Comparison of ENCODE assay signal across 8 mouse cellular contexts in the genomic region with DNA sequence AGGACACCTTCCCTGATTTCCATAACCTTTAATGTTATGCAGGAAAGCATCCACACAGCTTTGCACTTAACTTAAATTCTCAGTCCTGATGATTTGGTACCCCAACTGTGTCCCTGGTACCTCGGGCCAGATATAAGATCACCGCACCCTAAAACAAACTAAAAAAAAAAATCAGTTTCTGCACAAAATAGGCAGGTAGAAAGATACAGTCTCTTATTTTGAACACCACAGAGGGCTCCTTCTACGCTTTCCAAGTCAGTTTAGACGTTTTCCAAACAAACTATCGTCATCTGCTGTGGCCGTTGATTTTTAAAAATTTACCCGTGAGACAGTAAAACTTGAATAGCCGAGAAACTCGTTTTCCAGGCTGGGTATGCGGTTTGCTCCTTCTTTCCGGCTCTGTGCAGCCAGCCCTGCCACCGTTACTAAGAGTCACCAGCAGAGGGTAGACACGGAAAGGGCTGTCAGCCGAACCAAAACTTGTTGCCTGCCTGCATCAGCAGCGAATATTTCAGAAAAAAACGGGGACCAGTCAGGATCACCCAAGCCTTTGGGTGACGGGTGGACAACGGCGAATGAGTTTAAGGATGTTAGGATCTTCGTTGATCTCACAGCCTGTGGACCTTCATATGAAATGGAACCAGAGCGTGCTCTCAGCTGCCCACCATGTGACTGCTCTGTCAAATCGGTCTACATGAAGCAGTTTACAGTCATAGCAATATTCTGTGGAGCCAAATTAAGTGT.
DNase-seq lines count a peak whose midpoint lies in the region; ATAC-seq and TF ChIP-seq lines count a peak whose summit lies in the region.

No protein-coding gene starts in this region.

- H3K4me2 ChIP-seq in forebrain, embryonic 12.5 days, result peak overlapping the region; percentile 44
- peak overlapping the region; percentile 64 for H3K4me2 ChIP-seq in liver, embryonic 16.5 days (ENCODE audit: low read depth, low read length)
- H3K4me2 ChIP-seq in stomach, embryonic 15.5 days, result peak overlapping the region; percentile 61

- H3K9me3 ChIP-seq in forebrain, embryonic 12.5 days, result no peaks in the 10 kb centered on the region
- H3K9me3 ChIP-seq in liver, embryonic 16.5 days (replicated peaks; ENCODE audit: control insufficient read depth, low read length), result no peaks in the 10 kb centered on the region
- H3K9me3 ChIP-seq in stomach, embryonic 15.5 days, result no peaks in the 10 kb centered on the region

- H3K4me3 ChIP-seq in bone marrow macrophage, adult 2 months (ENCODE audit: insufficient read depth, low read length), result peak overlapping the region; percentile 50
- H3K4me3 ChIP-seq in forebrain, embryonic 12.5 days (replicated peaks), result peak overlapping the region; percentile 16; the same call in 1 of the 2 replicates
- H3K4me3 ChIP-seq in liver, embryonic 16.5 days (ENCODE audit: low read depth, low read length), result peak overlapping the region; percentile 39
- peak overlapping the region; percentile 37 for H3K4me3 ChIP-seq in stomach, embryonic 15.5 days (replicated peaks)

- no peak overlapping the region for H3K27ac ChIP-seq in bone marrow macrophage, adult 2 months (ENCODE audit: insufficient read depth, low read depth, low read length)
- no peak overlapping the region for H3K27ac ChIP-seq in forebrain, embryonic 12.5 days
- H3K27ac ChIP-seq in liver, embryonic 16.5 days (ENCODE audit: low read length), result no peak overlapping the region
- H3K27ac ChIP-seq in stomach, embryonic 15.5 days, result no peak overlapping the region

- H3K36me3 ChIP-seq in forebrain, embryonic 12.5 days (replicated peaks), result no peaks in the 10 kb centered on the region
- H3K36me3 ChIP-seq in liver, embryonic 16.5 days (ENCODE audit: control insufficient read depth, insufficient read depth), result no peaks in the 10 kb centered on the region
- no peaks in the 10 kb centered on the region for H3K36me3 ChIP-seq in stomach, embryonic 15.5 days

- intact Hi-C loops in heart, postnatal 10 days (cut with DNase I), result loop anchor here (2.0 kb wide), 2 partner anchors 21 to 377 kb away; no protein-coding TSS in a partner anchor

- H3K27me3 ChIP-seq in forebrain, embryonic 12.5 days, result no peaks in the 10 kb centered on the region
- no peaks in the 10 kb centered on the region for H3K27me3 ChIP-seq in liver, embryonic 16.5 days (ENCODE audit: control insufficient read depth, insufficient read depth, low read depth, low read length)
- H3K27me3 ChIP-seq in stomach, embryonic 15.5 days (replicated peaks), result no peaks in the 10 kb centered on the region

- WGBS in forebrain, embryonic 12.5 days, result 27% methylated on average over 22 of the region's 22 CpGs
- WGBS in liver, embryonic 16.5 days (ENCODE audit: insufficient replicate concordance), result 9% methylated on average over 22 of the region's 22 CpGs
- WGBS in stomach, embryonic 15.5 days, result 16% methylated on average over 22 of the region's 22 CpGs

- peak; percentile 53 to 59 for DNase-seq in B cell, adult 2 months
- peak; percentile 70 to 72 for DNase-seq in heart, postnatal 10 days
- DNase-seq in kidney, postnatal 36 days, result peak; percentile 59 to 78
- peak; percentile 70 for DNase-seq in neural tube, embryonic 10.5 days (ENCODE audit: extremely low spot score, low spot score)

- H3K4me1 ChIP-seq in bone marrow macrophage, adult 2 months (ENCODE audit: control insufficient read depth, insufficient read depth, low read length), result no peaks in the 10 kb centered on the region
- no peaks in the 10 kb centered on the region for H3K4me1 ChIP-seq in forebrain, embryonic 12.5 days
- no peaks in the 10 kb centered on the region; the same call in 1 of the 2 replicates for H3K4me1 ChIP-seq in liver, embryonic 16.5 days (ENCODE audit: control insufficient read depth, low read depth, low read length)
- no peaks in the 10 kb centered on the region for H3K4me1 ChIP-seq in stomach, embryonic 15.5 days

- no peak for TF ChIP-seq POLR2A in bone marrow macrophage, adult 2 months (IDR thresholded peaks at IDR 0.05; ENCODE audit: borderline replicate concordance, low read depth, low read length)

- peak; percentile 55; the same call in 1 of the 2 replicates for TF ChIP-seq CTCF in bone marrow macrophage, adult 2 months (IDR thresholded peaks at IDR 0.05; ENCODE audit: low read depth, low read length)

- H3K9ac ChIP-seq in forebrain, embryonic 12.5 days, result no peak overlapping the region
- no peak overlapping the region for H3K9ac ChIP-seq in liver, embryonic 16.5 days (ENCODE audit: low read depth, low read length)
- no peak overlapping the region for H3K9ac ChIP-seq in stomach, embryonic 15.5 days

- ATAC-seq in forebrain, embryonic 12.5 days (ENCODE audit: low FRiP score), result peak; percentile 87
- peak; percentile 61 for ATAC-seq in liver, embryonic 16.5 days (ENCODE audit: low read depth)
- ATAC-seq in stomach, embryonic 15.5 days (ENCODE audit: insufficient read depth, low FRiP score, low read depth), result peak; percentile 72; the same call in 1 of the 2 replicates
